Mouse (Mus musculus) megakaryocyte progenitor cell, adult 5-6 weeks (primary cell): Measurements from ENCODE around the gene Nhsl1. TPM values are rescaled to one million over a fixed set of nuclear protein-coding genes. Genes with fewer than 3 reads are reported as not detected.

Experiments used
- ATAC-seq: replicated peaks from 2 replicates; pipeline ENCODE4 v1.8.0; 2016; ENCODE audit warnings: mild to moderate bottlenecking, moderate TSS enrichment, inconsistent platforms; ENCODE audit not compliant: poor library complexity
- total RNA-seq, 2 experiments: library from RNA; stranded (forward) in 1 of 2; stranded (reverse) in 1 of 2; fragments of 157-497, 149-512 nt in 1 of 2; fragments of 200-1000 nt in 1 of 2; gene quantifications; 2 replicates each; pipeline versions ENCODE4 v1.2.3 to v1.2.4; 2015 to 2017

Gene Nhsl1
- total RNA-seq, 2 experiments from 2014 or later, result 0.25 to 2.5 TPM

GRCm38 (mm10) chr10:18341444-18342196 lies 22.8 kb downstream of the Nhsl1 start:
- no peak for ATAC-seq

DNA sequence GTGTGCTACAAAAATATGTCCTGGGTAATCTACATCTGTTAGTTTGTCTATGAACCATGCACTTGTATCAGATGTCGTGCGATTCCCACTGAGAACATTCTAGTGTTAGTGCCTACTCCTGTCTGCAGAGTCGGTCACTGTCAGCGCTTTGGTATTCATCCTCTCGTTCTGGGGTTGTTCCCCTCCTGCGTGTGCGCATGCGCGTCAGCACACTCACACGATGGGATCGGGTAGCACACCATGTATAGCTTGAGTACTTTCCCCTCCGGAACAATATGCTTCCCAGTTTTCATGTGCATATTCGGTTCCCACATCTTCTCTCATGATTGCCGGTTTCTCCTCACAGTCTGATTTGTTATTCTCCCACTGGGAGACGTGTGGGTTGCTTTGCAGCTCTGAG lies 28.4 kb downstream of the Nhsl1 start:
- ATAC-seq, result no peak

DNA sequence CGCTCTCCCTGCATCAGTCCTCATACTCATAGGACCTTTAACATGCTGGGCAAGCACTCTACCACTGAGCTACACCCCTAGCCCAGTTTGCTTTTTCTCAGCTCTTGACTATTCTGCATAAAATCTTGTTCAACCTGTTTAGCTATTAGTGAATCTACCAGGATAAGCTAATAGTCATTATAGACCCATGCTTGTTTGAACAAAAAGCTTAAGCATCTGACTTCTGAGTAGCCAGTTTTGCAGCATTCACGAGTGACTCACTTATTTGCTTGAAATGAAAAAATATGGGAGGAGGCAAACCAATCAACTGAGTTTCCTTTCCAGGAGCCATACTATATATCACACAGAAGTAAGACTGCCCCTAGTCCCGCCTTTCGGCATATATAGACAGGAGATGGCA lies 32.0 kb downstream of the Nhsl1 start:
- no peak for ATAC-seq

GRCm38 (mm10) chr10:18352937-18353336 lies 34.2 kb downstream of the Nhsl1 start:
- ATAC-seq, result no peak

DNA sequence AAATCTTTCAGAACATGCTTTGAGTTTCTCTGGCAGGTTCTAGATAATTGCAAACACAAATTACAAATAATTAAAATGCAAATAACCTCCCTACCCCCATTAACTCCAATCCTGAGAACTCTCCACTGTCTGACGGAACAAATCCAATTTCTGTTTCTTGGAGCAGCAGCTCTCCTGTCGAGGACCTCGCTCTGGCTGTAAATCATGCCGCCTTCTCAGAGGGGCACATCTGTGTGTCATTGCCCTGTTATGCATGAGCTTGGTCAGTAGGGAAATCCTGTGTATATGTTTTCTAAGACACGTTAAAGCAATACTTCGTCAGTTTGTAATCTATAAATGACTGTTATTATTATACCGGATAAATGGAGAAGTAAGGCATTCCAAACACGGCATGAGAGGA lies 35.3 kb downstream of the Nhsl1 start:
- ATAC-seq, result no peak

GRCm38 (mm10) chr10:18356461-18356860 lies 37.7 kb downstream of the Nhsl1 start:
- no peak for ATAC-seq

DNA sequence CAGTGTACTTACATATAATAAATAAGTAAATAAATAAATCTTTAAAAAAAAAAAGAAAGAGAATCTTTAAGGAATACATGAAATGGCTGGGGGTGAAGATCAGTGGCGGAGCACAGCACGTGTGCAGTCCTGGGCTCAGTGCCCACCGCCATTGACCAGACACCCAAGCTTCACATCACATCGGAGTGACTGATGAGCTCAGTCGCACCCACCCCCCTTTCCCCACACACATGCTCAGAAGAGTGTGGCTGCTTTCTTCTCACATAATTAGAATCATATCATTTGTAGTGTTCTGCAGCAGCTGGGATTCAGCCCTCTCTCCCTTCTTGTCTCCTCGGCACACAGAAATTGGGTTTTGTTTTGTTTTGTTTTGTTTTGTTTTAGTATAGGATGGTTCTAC lies 38.4 kb downstream of the Nhsl1 start:
- no peak for ATAC-seq

GRCm38 (mm10) chr10:18358461-18358860 lies 39.7 kb downstream of the Nhsl1 start:
- no peak for ATAC-seq

DNA sequence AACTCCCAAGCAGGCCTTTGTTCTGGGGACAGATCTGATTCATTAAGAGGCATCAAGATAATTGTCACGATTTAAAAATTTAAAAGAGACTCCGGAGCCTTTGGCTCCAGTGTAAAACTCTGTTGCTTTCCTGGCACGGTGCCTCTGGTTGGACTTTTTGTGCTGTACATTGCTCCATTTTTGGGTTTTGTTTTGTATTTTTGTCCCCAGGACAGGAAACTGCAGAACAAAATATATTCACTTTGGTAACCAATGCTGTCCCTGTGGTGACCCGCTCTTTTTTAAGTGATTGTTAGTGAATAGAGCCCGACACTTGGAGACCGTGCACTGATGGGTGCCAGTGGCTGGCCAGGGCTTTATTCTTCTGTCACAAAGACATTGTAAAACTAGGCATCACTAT lies 41.4 kb downstream of the Nhsl1 start:
- no peak for ATAC-seq

DNA sequence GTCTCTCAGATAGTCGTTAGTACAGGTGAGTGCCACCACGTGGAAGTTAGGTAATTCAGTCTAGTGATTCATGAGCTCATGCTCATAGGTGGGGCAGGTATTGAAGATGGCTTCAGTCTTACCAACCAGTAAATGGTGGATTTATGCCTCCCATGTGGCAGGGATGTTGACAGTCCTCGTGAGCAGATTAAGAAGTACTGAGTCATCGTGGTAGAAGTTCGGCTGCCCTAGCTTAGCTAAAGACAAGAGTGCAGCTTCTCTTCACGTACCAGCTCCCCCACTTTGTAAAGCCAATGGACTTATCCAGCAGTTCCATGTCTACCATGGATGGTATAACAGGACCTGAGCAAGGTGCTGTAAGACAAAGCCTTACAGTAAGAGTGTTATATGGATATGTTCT lies 46.6 kb downstream of the Nhsl1 start:
- no peak; the same call in 1 of the 2 replicates for ATAC-seq

- no peak for ATAC-seq
Measured at GRCm38 (mm10) chr10:18366697-18367096, 47.9 kb downstream of the Nhsl1 start.

- no peak for ATAC-seq
Measured at GRCm38 (mm10) chr10:18368111-18368510, 49.3 kb downstream of the Nhsl1 start.

GRCm38 (mm10) chr10:18370475-18371286 lies 51.9 kb downstream of the Nhsl1 start:
- no peak for ATAC-seq

- no peak for ATAC-seq
Measured at GRCm38 (mm10) chr10:18371866-18372265, 53.1 kb downstream of the Nhsl1 start.

DNA sequence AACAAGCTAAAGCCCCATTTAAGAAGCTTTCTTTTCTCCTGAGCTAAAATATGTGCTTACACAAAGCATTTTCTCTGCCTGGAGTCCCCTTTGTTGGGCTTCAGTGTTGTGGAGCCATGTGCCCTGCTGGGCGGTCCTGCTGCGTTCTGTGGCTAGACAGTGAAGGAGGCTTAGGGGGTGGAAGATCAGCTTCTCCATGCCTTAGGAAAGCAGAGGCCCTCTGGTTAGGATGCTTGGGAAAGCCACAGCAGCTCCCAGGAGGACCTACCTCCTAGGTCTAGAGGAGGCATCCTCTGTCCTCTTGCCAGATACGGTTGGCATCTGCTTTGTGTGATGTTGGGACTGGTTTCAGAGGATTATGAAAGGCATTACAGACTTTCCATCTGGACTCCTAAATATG lies 56.5 kb downstream of the Nhsl1 start:
- ATAC-seq, result no peak

DNA sequence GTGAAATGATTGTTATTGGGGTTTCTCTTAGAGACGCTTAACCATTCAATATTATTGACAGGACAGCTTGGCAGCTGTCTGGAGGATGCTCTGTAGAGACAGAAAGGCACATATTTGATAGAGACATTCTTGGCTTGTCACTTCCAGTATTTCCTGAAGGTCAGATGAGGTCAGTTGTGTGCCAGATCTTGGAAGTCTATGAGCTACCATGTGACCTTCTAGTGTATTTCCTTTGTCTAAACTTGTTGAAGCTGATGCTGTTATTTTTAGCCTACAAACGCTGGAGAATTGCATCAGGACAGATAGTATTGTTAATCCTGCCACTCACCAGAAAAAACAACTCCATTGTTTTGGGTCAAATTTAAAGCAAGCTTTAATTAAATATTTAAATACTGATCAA lies 66.0 kb downstream of the Nhsl1 start:
- ATAC-seq, result no peak

- ATAC-seq, result no peak
Measured at GRCm38 (mm10) chr10:18386224-18386623, 67.4 kb downstream of the Nhsl1 start.

DNA sequence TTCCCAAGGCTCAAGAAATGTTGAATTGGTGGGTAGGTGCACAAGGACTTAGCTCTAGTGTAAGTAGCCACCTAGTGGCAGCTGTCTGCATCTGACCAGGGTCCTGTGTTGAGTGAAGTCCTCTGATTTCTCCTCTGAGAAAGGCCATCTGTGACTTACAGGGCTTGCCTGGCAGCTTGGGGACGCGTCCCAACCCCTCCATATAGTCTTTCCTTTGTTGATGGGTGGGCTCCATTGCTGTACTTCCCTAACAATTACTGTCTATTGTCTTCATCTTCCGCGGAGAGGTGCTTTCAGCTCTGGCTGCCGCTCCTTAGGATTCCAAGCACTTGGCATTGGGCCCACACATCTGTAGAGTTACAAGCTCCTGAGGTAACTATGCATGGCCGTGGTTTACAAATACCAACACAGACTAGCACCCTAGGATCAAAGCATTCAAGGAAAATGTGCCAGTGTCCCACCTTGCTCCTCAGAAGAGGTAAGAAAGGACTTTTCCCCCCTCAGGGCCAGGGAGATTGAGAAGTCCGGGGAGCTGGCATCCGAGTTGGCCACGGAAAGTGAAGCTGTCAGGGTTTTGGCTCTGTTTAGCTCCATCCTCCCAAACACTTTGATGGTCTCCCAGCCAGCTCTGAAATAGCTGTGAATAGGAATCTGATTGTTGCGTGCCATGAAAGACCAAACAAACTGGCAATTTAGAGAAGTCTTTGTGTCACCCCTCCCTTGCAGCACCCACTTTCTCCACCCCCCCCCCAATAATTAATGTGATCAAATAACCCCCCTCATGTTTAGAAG lies 70.2 kb downstream of the Nhsl1 start:
- peak; percentile 82 for ATAC-seq

GRCm38 (mm10) chr10:18390004-18390403 lies 71.2 kb downstream of the Nhsl1 start:
- no peak for ATAC-seq

DNA sequence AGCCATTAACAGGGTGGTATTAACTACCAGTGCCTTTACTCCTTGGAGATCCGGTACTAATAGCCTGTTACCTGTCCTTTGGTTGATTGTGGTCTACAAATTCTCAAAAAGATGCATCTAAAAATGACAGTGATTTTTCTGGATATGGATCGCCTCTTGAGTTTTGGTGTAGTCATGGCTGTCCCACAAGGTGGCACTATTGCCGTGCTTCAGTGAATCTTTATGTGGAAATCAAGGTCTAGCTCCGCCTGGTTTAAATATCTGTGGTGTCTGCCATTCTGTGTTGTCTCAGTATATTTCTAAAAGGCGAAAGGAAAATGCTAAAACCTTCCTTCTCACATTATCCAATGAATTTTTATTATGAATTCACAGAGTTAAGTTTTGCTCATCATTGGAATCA lies 72.8 kb downstream of the Nhsl1 start:
- ATAC-seq, result peak; percentile 76

DNA sequence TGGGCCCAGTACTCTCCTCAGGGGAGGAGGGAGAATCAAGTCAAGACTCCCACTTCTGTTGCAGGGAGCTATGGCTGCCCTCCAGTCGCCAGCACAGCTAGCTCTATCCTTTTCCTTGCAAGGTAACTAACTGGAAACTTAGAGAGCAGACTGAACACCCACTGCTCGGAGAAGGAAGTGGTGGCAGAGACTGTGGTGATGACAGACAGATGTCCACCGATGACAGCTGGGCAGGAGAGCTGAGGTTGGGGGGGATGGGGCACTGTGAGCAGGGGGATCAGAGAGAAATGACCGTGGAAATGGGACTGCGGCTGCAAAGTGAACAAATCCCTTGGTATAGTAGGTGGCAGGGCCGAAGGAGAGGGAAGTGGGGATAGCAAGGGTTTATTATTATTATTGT lies 73.5 kb downstream of the Nhsl1 start:
- ATAC-seq, result no peak

- peak; percentile 70 for ATAC-seq
Measured at GRCm38 (mm10) chr10:18393740-18394139, 75.0 kb downstream of the Nhsl1 start.
